Mouse (Mus musculus): ENCODE data around the gene Apopt1.
A peak's percentile ranks its signal among the peaks of the same experiment; 100 is the strongest.
"Not testable (repeated sequence)": the region's sequence is repeated elsewhere in the genome, so short reads cannot be mapped to it uniquely, and the experiment has no call there.

Apopt1 gene

DNA sequence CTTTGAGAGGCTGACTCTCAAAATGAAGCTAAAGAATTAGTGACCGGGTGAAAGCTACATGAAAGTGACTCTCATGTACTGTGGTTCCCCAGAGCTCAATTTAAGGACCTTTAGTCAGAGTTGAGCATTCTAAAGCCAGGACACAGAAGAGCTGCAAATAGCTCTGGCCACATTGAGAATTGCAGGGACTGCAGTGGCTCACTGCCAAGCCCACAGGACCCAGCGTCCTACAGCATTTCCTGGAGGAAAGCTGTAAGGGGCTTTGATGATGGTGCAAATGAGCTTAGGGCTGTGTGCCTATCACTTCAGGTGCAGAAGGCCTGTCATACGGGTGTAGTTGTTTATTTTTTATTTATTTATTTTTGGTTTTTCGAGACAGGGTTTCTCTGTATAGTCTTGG, 4.9 kb upstream of the Apopt1 start:
- no peak for DNase-seq (ENCODE audit: low spot score)

GRCm38 (mm10) chr12:111710091-111710490, 3.0 kb upstream of the Apopt1 start:
- DNase-seq (ENCODE audit: low spot score) = no peak

DNA sequence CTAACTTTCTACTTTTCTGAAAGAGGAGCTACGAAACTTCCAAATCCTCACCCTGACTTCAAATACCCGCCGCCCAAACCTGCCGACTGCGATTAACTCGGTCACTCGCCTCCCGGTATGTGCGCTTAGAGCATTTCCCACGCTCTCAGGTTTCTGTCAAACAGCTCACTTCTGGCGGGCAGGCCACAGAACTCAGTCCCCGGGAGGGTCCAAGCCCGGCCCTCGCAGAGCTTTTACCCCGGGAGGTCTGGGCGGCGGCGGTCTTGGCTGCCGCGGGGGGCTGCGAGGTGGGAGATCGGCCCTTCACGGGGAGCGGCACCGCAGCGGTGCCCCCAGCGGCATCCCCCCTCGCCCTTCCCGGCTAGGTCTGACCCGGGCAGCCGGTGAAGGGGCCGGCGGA, 585 bp upstream of the Apopt1 start:
- no peak for DNase-seq (ENCODE audit: low spot score)

GRCm38 (mm10) chr12:111713880-111714279, 819 bp downstream of the Apopt1 start:
- DNase-seq (ENCODE audit: low spot score) = not testable (repeated sequence)

GRCm38 (mm10) chr12:111716505-111716904, 3.4 kb downstream of the Apopt1 start:
- no peak for DNase-seq (ENCODE audit: low spot score)

GRCm38 (mm10) chr12:111718656-111719055, 5.6 kb downstream of the Apopt1 start:
- DNase-seq (ENCODE audit: low spot score) = no peak

DNA sequence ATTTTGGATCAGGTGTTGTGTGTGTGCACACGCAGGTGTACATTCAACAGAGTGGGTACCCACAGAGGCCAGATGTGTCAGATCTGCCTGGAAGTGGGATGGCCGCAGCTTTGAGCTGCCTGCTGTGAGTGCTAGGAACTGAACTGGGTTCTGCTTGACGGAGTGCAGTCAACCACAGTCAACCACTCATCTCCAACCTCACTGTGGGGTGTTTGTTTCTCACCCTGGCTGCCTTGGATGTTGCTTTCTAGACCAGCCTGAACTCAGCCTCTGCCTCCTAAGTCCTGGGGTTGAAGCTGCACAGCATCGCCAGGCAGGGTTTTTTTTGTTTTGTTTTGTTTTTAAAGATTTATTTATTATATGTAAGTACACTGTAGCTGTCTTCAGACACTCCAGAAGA, 7.2 kb downstream of the Apopt1 start:
- no peak for DNase-seq (ENCODE audit: low spot score)

DNA sequence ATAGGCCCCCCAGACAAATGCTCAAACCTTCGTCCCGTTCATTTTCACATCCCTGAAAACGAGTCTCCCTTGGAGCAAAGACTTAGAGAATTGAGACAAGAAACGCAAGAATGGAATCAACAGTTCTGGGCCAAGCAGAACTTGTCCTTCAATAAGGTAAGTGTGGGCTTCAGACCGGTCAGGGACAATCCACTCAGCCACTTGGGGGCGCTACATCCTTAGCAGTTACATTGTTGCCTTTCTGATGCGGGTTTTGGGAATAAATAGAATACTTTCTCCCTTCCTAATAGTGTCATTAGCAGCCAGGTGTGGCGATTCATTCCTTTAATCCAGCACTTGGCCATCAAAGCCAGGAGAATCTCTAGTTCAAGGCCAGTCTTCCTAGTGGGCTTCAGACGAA, 9.6 kb downstream of the Apopt1 start:
- DNase-seq (ENCODE audit: low spot score) = peak; percentile 23

GRCm38 (mm10) chr12:111724638-111725337, 11.7 kb downstream of the Apopt1 start:
- DNase-seq (ENCODE audit: low spot score) = no peak

- DNase-seq (ENCODE audit: low spot score) = no peak
Measured at GRCm38 (mm10) chr12:111725338-111726121, 12.5 kb downstream of the Apopt1 start.

DNA sequence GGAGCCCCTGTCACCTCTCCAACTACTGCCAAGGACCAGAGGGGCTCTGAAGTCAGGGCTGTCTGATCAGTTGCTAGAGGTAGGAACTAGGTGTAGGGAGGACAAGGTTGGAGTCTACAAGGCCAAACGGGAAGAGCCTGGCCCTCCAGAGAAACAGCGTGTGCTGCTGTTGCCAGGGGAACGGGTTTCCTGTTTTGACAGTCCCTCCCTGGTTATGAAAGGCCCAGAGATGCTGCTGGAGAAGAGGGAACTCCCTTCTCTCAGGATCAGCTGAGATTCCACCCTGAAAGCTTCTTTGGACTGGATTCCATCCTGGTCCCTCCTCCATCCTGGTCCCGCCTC, 13.0 kb downstream of the Apopt1 start:
- DNase-seq (ENCODE audit: low spot score) = no peak

GRCm38 (mm10) chr12:111727956-111728355, 14.9 kb downstream of the Apopt1 start:
- DNase-seq (ENCODE audit: low spot score) = no peak

- peak; percentile 74 for DNase-seq (ENCODE audit: low spot score)
Measured at GRCm38 (mm10) chr12:111731822-111732807, 19.1 kb downstream of the Apopt1 start.

GRCm38 (mm10) chr12:111732921-111733320, 19.9 kb downstream of the Apopt1 start:
- no peak for DNase-seq (ENCODE audit: low spot score)

DNA sequence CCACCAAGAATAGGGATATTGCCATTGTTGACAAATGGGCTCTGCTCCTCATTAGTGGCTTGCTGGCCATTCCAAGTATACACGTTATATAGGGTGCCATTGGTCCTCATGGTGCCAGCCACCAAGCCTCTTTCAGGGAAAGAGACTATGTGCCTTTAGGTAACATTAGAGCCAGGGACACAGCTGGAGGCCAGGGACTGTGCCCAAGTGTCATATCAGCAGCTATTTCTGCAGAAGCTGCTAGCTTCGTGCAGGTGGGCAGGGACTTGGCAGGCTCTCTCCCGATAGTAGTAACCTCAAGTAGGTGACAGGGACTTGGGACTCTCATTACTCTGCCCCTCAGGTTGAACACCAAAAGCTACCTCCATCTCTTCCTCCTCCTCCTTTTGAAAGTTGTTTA, 21.9 kb downstream of the Apopt1 start:
- no peak for DNase-seq (ENCODE audit: low spot score)

GRCm38 (mm10) chr12:111736676-111737075, 23.6 kb downstream of the Apopt1 start:
- not testable (repeated sequence) for DNase-seq (ENCODE audit: low spot score)

GRCm38 (mm10) chr12:111737370-111737769, 24.3 kb downstream of the Apopt1 start:
- no peak for DNase-seq (ENCODE audit: low spot score)

- DNase-seq (ENCODE audit: low spot score) = no peak
Measured at GRCm38 (mm10) chr12:111738754-111739153, 25.7 kb downstream of the Apopt1 start.

GRCm38 (mm10) chr12:111741338-111741737, 28.3 kb downstream of the Apopt1 start:
- no peak for DNase-seq (ENCODE audit: low spot score)

DNA sequence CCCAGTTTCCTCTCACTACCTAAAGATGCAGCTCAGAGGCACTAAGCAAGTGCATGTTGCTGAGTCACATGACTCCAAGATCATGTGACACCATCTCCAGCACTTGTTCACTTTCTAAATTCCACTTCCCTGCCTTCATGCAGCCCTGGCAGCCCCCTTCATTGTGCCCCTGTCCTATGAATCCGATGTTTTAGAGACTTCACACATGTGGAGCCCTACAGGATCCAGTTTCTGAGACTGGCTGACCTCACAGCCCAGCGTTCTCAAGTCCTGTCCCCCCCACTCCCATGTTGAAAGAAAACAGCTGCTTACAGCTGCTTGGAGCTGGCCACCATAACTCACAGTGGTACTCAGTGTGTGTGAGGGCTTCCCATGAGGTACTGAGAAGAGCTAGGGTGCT, 30.4 kb downstream of the Apopt1 start:
- DNase-seq (ENCODE audit: low spot score) = no peak

GRCm38 (mm10) chr12:111743981-111744423, 30.9 kb downstream of the Apopt1 start:
- DNase-seq (ENCODE audit: low spot score) = peak; percentile 10

DNA sequence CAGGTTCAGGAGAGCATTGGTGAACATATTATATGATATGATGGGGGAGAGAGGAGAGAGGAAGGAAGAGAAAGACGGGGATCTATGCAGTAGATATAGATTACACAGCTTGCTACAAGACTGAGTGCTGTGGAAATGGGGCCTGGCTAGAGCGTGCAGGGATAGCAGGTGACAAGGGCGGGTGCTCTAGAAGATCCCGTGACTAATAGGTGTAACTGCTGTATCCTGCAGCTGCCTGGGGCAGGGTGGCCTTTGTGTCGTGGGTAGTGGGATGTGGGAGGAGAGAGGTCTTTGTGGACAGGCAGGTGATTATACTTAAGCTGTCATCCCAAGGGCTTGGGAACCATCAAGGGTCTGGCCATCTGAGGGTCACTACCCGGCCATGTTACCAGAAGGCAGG, 32.2 kb downstream of the Apopt1 start:
- no peak for DNase-seq (ENCODE audit: low spot score)

Measured in spleen, adult 12 weeks (tissue).